Mouse (Mus musculus): ENCODE measurements around the gene Ptn. TPM values are rescaled to one million over a fixed set of nuclear protein-coding genes. Genes with fewer than 3 reads are reported as not detected.
A peak's percentile ranks its signal among the peaks of the same experiment; 100 is the strongest.

Ptn gene
- total and polyA plus RNA-seq, 3 experiments: not detected

DNA sequence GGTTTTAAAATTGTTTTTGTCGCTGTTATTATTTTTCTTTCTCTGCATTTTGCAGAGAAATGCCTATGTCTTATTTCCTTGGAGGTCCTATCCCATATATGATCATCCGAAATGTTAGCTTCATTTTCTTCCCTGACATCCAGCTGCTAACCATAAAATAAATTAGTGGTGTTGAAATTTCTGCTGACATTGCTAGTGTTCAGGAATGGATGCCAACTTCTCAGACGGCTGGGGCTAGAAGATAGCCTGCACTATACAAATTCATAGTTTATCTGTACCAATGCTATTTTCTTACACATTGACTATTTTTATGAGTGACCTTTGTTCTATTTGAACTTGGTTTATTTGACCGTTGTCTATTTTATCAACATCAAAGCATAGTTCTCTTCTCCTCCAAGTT is 20.8 kb downstream of the Ptn start:
- TF ChIP-seq JUND (conservative IDR thresholded peaks at IDR 0.05; ENCODE audit: low read depth, low read length): no peak
- no peak for TF ChIP-seq RAD21 (IDR thresholded peaks at IDR 0.05; ENCODE audit: low read depth, low read length)
- no peak for TF ChIP-seq ZC3H11A (IDR thresholded peaks at IDR 0.05; ENCODE audit: low read depth, low read length)
- TF ChIP-seq HCFC1 (IDR thresholded peaks at IDR 0.05; ENCODE audit: low read depth, low read length): no peak
- no peak for TF ChIP-seq MYC (IDR thresholded peaks at IDR 0.05; ENCODE audit: low read depth, low read length)
- dilution Hi-C loops (cut with MboI; ENCODE audit: extremely low pct_ligation_motif_present, extremely low pct_unique_long_range_greater_than_20kb, low sequenced_read_pairs): no loop called here
- no peak overlapping the region for H3K4me2 ChIP-seq (ENCODE audit: insufficient read depth, low read depth, poor library complexity, severe bottlenecking)

DNA sequence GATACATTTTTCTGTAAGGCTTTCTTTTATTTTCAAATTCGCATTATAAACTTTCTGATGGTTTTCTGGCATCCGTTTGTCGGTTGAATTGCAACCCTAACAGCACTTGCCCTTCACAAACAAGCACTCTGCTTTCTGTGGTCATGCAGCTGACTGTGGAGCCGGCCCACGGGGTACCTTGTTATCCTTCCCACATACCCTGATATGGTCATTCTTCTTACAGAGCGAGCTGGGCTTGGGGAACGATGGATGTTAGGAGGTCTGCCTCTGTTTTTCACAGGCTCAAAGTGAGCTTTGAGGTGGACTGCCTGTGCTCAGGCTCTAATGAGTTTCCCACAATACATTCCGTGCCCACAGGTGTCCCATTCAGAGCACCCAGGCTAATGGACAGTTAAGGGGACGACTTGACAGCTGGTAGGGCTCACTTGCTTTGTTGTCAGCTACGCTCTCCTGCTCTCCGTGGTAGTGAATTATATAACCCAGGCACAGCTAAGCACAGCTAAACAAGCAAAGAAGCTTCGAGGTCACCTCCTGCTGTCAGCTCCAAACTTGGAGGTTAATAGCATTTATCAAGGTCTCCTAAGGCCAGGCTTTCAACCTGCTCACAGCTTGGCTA is 21.3 kb downstream of the Ptn start:
- Histone ChIP-seq H3K79me2 (replicated peaks; ENCODE audit: control insufficient read depth, extremely low read depth, insufficient read depth, poor library complexity, severe bottlenecking) (no peaks in the 10 kb centered on the region), H3K27ac (ENCODE audit: insufficient read depth, low read depth) (no peak overlapping the region), H3K4me2 (ENCODE audit: insufficient read depth, low read depth, poor library complexity, severe bottlenecking) (0 out of 2 replicates have a peak overlapping the region, but pooled peaks have one; percentile 55), H3K9me3 (replicated peaks; ENCODE audit: low read length) (no peaks in the 10 kb centered on the region), H3K9ac (ENCODE audit: insufficient read depth, low read depth) (no peak overlapping the region), H3K4me1 (ENCODE audit: control insufficient read depth in 1 of 2, insufficient read depth in 2 of 2) (peaks cover 0 to 2% of the 10 kb centered on the region in 2 experiments; a peak in 1 of 4 replicates), H3K4me3 (replicated peaks in 1 of 3; ENCODE audit: low read depth in 2 of 3, low read length in 2 of 3, poor library complexity in 1 of 3) (no peak overlapping the region), H3K36me3 (replicated peaks in 1 of 2; ENCODE audit: control insufficient read depth in 1 of 2, insufficient read depth in 1 of 2, low read length in 1 of 2) (no peaks in the 10 kb centered on the region), H3K27me3 (replicated peaks) (no peaks in the 10 kb centered on the region)
- dilution Hi-C loops (cut with MboI; ENCODE audit: extremely low pct_ligation_motif_present, extremely low pct_unique_long_range_greater_than_20kb, low sequenced_read_pairs): no loop called here
- TF ChIP-seq CHD1 (IDR thresholded peaks at IDR 0.05; ENCODE audit: low read depth, low read length) (no peak), KAT2A (IDR thresholded peaks at IDR 0.05; ENCODE audit: insufficient replicate concordance, low read length) (no peak), SMC3 (IDR thresholded peaks at IDR 0.05; ENCODE audit: low read depth, low read length) (no peak), ELF1 (IDR thresholded peaks at IDR 0.05; ENCODE audit: low read depth, low read length) (no peak), MYC (IDR thresholded peaks at IDR 0.05; ENCODE audit: low read depth, low read length) (no peak), ZNF384 (IDR thresholded peaks at IDR 0.05; ENCODE audit: low read depth, low read length) (no peak), MXI1 (IDR thresholded peaks at IDR 0.05; ENCODE audit: low read depth, low read length) (no peak), HCFC1 (IDR thresholded peaks at IDR 0.05; ENCODE audit: low read depth, low read length) (no peak), TCF12 (IDR thresholded peaks at IDR 0.05; ENCODE audit: low read depth, low read length) (no peak), RCOR1 (conservative IDR thresholded peaks at IDR 0.05; ENCODE audit: low read depth, low read length) (no peak), USF2 (conservative IDR thresholded peaks at IDR 0.05; ENCODE audit: low read depth, low read length) (no peak), TBP (conservative IDR thresholded peaks at IDR 0.05; ENCODE audit: low read depth, low read length) (no peak), IRF4 (IDR thresholded peaks at IDR 0.05; ENCODE audit: low read depth, low read length) (no peak), RAD21 (IDR thresholded peaks at IDR 0.05; ENCODE audit: low read depth, low read length) (no peak), EP300 (IDR thresholded peaks at IDR 0.05; ENCODE audit: low read length) (no peak), UBTF (IDR thresholded peaks at IDR 0.05; ENCODE audit: low read depth, low read length) (no peak)
- in situ Hi-C loops (cut with MboI; ENCODE audit: low pct_ligation_motif_present, low pct_unique_long_range_greater_than_20kb, low sequenced_read_pairs): no loop called here
- no peak for DNase-seq (ENCODE audit: extremely low read depth)

More for the DNA sequence above, 20.8 kb downstream of the Ptn start:
- Histone ChIP-seq H3K4me3 (replicated peaks in 1 of 3; ENCODE audit: low read depth in 2 of 3, low read length in 2 of 3, poor library complexity in 1 of 3) (no peak overlapping the region), H3K9me3 (replicated peaks; ENCODE audit: low read length) (no peaks in the 10 kb centered on the region), H3K79me2 (replicated peaks; ENCODE audit: control insufficient read depth, extremely low read depth, insufficient read depth, poor library complexity, severe bottlenecking) (no peaks in the 10 kb centered on the region), H3K9ac (ENCODE audit: insufficient read depth, low read depth) (no peak overlapping the region), H3K27ac (ENCODE audit: insufficient read depth, low read depth) (no peak overlapping the region), H3K36me3 (replicated peaks in 1 of 2; ENCODE audit: control insufficient read depth in 1 of 2, insufficient read depth in 1 of 2, low read length in 1 of 2) (no peaks in the 10 kb centered on the region), H3K27me3 (replicated peaks) (no peaks in the 10 kb centered on the region), H3K4me1 (ENCODE audit: control insufficient read depth in 1 of 2, insufficient read depth in 2 of 2) (no peaks in the 10 kb centered on the region)
- in situ Hi-C loops (cut with MboI; ENCODE audit: low pct_ligation_motif_present, low pct_unique_long_range_greater_than_20kb, low sequenced_read_pairs): no loop called here
- DNase-seq (ENCODE audit: extremely low read depth): no peak
